Mouse (Mus musculus): ENCODE data around the gene Cntnap2.

DNA sequence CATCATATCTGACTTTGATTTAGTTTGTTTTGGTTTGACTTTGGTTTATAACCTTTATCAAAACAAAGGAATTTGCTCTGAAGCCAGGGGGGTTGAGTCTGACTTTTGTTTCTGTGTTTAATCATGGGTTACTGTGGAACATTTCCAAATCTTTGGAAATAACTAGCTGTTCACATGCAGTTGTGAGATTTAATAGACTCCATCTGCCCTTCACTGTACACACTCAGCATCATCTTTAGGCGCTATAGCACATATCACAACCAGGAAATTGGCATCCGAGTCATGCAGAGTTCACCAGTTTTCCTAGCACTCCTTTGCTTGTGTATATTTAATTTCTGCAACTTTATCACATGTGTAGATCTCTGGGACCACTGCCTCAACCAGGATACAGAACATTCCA, 2256.3 kb downstream of the Cntnap2 start:
- TF ChIP-seq CTCF (IDR thresholded peaks at IDR 0.05; ENCODE audit: low read depth, low read length) (no peak), GATA2 (IDR thresholded peaks at IDR 0.05; ENCODE audit: borderline replicate concordance, low read depth, low read length) (no peak), TAL1 (conservative IDR thresholded peaks at IDR 0.05; ENCODE audit: low read depth, low read length) (no peak)

Data from G1E (cell line).